Mouse (Mus musculus) layer of hippocampus, adult 11-12 months (tissue): ENCODE results near the gene Lhx2.

Experiments used
- DNase-seq: peaks from one replicate; pipeline ENCODE4 v3.0.0; 2022; ENCODE audit warnings: low spot score

Lhx2 gene

GRCm38 (mm10) chr2:38346881-38347764 is 8.0 kb downstream of the Lhx2 start:
- no peak for DNase-seq

- DNase-seq, result no peak
These were observed 8.9 kb downstream of the Lhx2 start for GRCm38 (mm10) chr2:38347811-38348551.

GRCm38 (mm10) chr2:38348660-38349420 is 9.8 kb downstream of the Lhx2 start:
- no peak for DNase-seq

- no peak for DNase-seq
These were observed 10.6 kb downstream of the Lhx2 start for GRCm38 (mm10) chr2:38349447-38350350.

GRCm38 (mm10) chr2:38350386-38350785 is 11.3 kb downstream of the Lhx2 start:
- DNase-seq, result no peak

- DNase-seq, result peak; percentile 84
These were observed 11.7 kb downstream of the Lhx2 start for GRCm38 (mm10) chr2:38350796-38351195.

GRCm38 (mm10) chr2:38351641-38352320 is 12.7 kb downstream of the Lhx2 start:
- no peak for DNase-seq

- DNase-seq, result no peak
These were observed 13.4 kb downstream of the Lhx2 start for GRCm38 (mm10) chr2:38352321-38353007.

- no peak for DNase-seq
These were observed 13.9 kb downstream of the Lhx2 start for GRCm38 (mm10) chr2:38353008-38353379.

GRCm38 (mm10) chr2:38353664-38354063 is 14.6 kb downstream of the Lhx2 start:
- DNase-seq, result no peak

- no peak for DNase-seq
These were observed 15.2 kb downstream of the Lhx2 start for GRCm38 (mm10) chr2:38354179-38354716.

- no peak for DNase-seq
These were observed 15.8 kb downstream of the Lhx2 start for GRCm38 (mm10) chr2:38354717-38355510.

- no peak for DNase-seq
These were observed 16.8 kb downstream of the Lhx2 start for GRCm38 (mm10) chr2:38355731-38356427.

- DNase-seq, result no peak
These were observed 17.6 kb downstream of the Lhx2 start for GRCm38 (mm10) chr2:38356428-38357260.

GRCm38 (mm10) chr2:38357294-38358246 is 18.5 kb downstream of the Lhx2 start:
- DNase-seq, result no peak

- DNase-seq, result no peak
These were observed 19.5 kb downstream of the Lhx2 start for GRCm38 (mm10) chr2:38358611-38359010.
